Mouse (Mus musculus) heart, embryonic 14.5 days (tissue): ENCODE measurements around the gene Mageb18. TPM values are rescaled to one million over a fixed set of nuclear protein-coding genes. Genes with fewer than 3 reads are reported as not detected.

Source experiments
- ATAC-seq: fragments of 200-750 bp; cut with Nextera tagmentation; 2 replicates; pipeline ENCODE4 v1.8.0; 2017; ENCODE audit warnings: low read depth, moderate TSS enrichment; ENCODE audit not compliant: insufficient number of reproducible peaks, insufficient read depth, low FRiP score
- H3K27ac ChIP-seq, 2 experiments: fragments of 200-500 bp in 1 of 2; fragments of 300-500 bp in 1 of 2; sonication (generic) in 1 of 2; replicated peaks in 1 of 2; 2 replicates each; pipeline ENCODE4 v1.5.1; 2012 to 2014; ENCODE audit warnings: low read depth in 2 of 2, low read length in 2 of 2, control low read depth in 1 of 2, mild to moderate bottlenecking in 1 of 2, mixed read lengths in 1 of 2; ENCODE audit not compliant: control insufficient read depth in 1 of 2, insufficient read depth in 1 of 2
- H3K27me3 ChIP-seq: fragments of 300-500 bp; sonication (generic); 2 replicates; pipeline ENCODE4 v1.6.1; 2014; ENCODE audit warnings: mild to moderate bottlenecking, low read length, control low read depth; ENCODE audit not compliant: control insufficient read depth, insufficient read depth
- H3K36me3 ChIP-seq: fragments of 300-500 bp; sonication (generic); 2 replicates; pipeline ENCODE4 v1.6.1; 2014; ENCODE audit warnings: mild to moderate bottlenecking, control low read depth, low read length, mixed read lengths; ENCODE audit not compliant: control insufficient read depth, insufficient read depth
- H3K4me1 ChIP-seq, 2 experiments: fragments of 200-500 bp in 1 of 2; fragments of 300-500 bp in 1 of 2; sonication (generic) in 1 of 2; 2 replicates each; pipeline ENCODE4 v1.6.1; 2012 to 2014; ENCODE audit warnings: low read length in 2 of 2, control low read depth in 1 of 2, mixed read lengths in 1 of 2; ENCODE audit not compliant: control insufficient read depth in 2 of 2, insufficient read depth in 2 of 2
- H3K4me2 ChIP-seq: fragments of 300-500 bp; sonication (generic); 2 replicates; pipeline ENCODE4 v1.6.1; 2014; ENCODE audit warnings: mild to moderate bottlenecking, low read length
- H3K4me3 ChIP-seq, 2 experiments: fragments of 200-500 bp in 1 of 2; fragments of 300-500 bp in 1 of 2; sonication (generic) in 1 of 2; 2 replicates each; pipeline ENCODE4 v1.5.1; 2012 to 2014; ENCODE audit warnings: low read length in 2 of 2, mild to moderate bottlenecking in 2 of 2, control low read depth in 1 of 2, low read depth in 1 of 2, moderate library complexity in 1 of 2; ENCODE audit not compliant: control insufficient read depth in 1 of 2, insufficient read depth in 1 of 2
- H3K9ac ChIP-seq: fragments of 300-500 bp; sonication (generic); 2 replicates; pipeline ENCODE4 v1.6.1; 2014; ENCODE audit warnings: mild to moderate bottlenecking, low read length
- H3K9me3 ChIP-seq: fragments of 300-500 bp; sonication (generic); 2 replicates; pipeline ENCODE4 v1.6.1; 2016; ENCODE audit warnings: low read length, control low read depth; ENCODE audit not compliant: control insufficient read depth
- WGBS: fragments of 180-500 bp; shearing (Covaris S2); extraction: QIAGEN DNeasy Blood & Tissue Kit; methylation state at CpG from one replicate; pipeline ENCODE4 v1.1.7; 2014; 5-methylcytosine and 5-hydroxymethylcytosine counted together
- polyA plus RNA-seq: library from polyadenylated mRNA; unstranded; fragments of >200 nt; fragmentation: Nextera tagmentation; extraction: Ambion mirVana; gene quantifications from 2 replicates; pipeline ENCODE4 v1.2.1, GENCODE M21; 2014

The Mageb18 gene
- polyA plus RNA-seq, 1 experiment from 2014 or later, result not detected

- Histone ChIP-seq H3K36me3 (no peaks in the 10 kb centered on the region), H3K4me2 (no peak overlapping the region), H3K9ac (no peak overlapping the region), H3K27me3 (no peaks in the 10 kb centered on the region), H3K27ac (no peak overlapping the region), H3K9me3 (no peaks in the 10 kb centered on the region), H3K4me1 (no peaks in the 10 kb centered on the region), H3K4me3 (no peak overlapping the region)
- ATAC-seq, result no peak
- 29% methylated on average over 3 of the region's 3 CpGs for WGBS
Observed at GRCm38 (mm10) chrX:92460496-92460895, 138.9 kb downstream of the Mageb18 start.

GRCm38 (mm10) chrX:92387384-92387783 lies 212.0 kb downstream of the Mageb18 start:
- H3K4me1 ChIP-seq, result no peaks in the 10 kb centered on the region
- no peak overlapping the region for H3K27ac ChIP-seq
- no peak overlapping the region for H3K9ac ChIP-seq
- H3K4me3 ChIP-seq, result no peak overlapping the region
- no peak for ATAC-seq
- H3K36me3 ChIP-seq, result no peaks in the 10 kb centered on the region
- H3K27me3 ChIP-seq, result no peaks in the 10 kb centered on the region
- no peak overlapping the region for H3K4me2 ChIP-seq
- no peaks in the 10 kb centered on the region for H3K9me3 ChIP-seq

GRCm38 (mm10) chrX:92342924-92343323 lies 256.4 kb downstream of the Mageb18 start:
- WGBS, result 16% methylated on average over 5 of the region's 5 CpGs
- ATAC-seq, result no peak
- H3K4me1 ChIP-seq, result no peaks in the 10 kb centered on the region

DNA sequence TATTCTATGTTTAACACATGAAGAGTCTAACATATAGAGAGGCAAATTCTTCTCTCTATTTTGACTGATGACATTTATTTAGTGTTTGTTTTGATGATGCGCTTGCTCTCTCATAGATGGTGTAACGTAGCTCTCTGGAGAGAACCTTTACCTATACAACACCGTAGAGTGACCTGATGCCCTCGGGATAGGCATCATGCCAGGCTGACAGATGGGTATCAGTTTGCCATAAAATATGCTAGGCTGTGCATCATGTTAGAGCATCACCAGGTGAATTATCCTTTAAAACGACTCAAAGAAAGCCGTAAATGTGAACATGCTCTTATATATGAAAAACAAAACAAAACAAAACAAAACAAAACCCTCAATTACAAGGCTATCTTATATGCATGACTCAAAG lies 258.5 kb downstream of the Mageb18 start:
- no peak overlapping the region for H3K27ac ChIP-seq
- no peaks in the 10 kb centered on the region for H3K36me3 ChIP-seq
- H3K4me1 ChIP-seq, result no peaks in the 10 kb centered on the region
- no peak overlapping the region for H3K9ac ChIP-seq
- H3K4me2 ChIP-seq, result no peak overlapping the region
- WGBS, result 76% methylated on average over 6 of the region's 6 CpGs
- no peaks in the 10 kb centered on the region for H3K9me3 ChIP-seq
- no peaks in the 10 kb centered on the region for H3K27me3 ChIP-seq
- ATAC-seq, result no peak
- H3K4me3 ChIP-seq, result no peak overlapping the region

More at GRCm38 (mm10) chrX:92342924-92343323, 256.4 kb downstream of the Mageb18 start:
- H3K4me3 ChIP-seq, result no peak overlapping the region
- no peak overlapping the region for H3K9ac ChIP-seq
- H3K27ac ChIP-seq, result no peak overlapping the region
- no peaks in the 10 kb centered on the region for H3K9me3 ChIP-seq
- no peak overlapping the region for H3K4me2 ChIP-seq
- H3K27me3 ChIP-seq, result no peaks in the 10 kb centered on the region
- H3K36me3 ChIP-seq, result no peaks in the 10 kb centered on the region

DNA sequence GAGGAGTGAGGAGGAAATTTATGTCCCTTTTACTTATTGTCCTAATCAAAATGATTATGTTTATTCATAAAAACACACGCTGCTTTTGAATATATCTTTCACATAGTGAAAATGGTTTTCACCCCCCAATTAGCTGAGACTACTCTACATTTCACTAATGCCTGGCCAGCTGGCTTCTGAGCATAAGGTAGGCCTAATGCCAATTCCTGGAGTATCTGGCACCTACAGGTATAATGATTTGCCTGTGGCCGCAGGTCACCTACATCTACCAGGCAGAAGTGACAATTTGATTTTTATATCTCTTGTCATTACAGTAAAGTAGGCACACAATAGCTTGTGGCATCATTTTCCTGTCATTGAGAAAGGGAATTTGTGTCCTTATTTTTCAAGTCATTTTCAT lies 259.8 kb downstream of the Mageb18 start:
- H3K9me3 ChIP-seq, result no peaks in the 10 kb centered on the region
- no peak overlapping the region for H3K4me3 ChIP-seq
- no peak overlapping the region for H3K27ac ChIP-seq
- H3K9ac ChIP-seq, result no peak overlapping the region
- H3K4me2 ChIP-seq, result no peak overlapping the region
- no peaks in the 10 kb centered on the region for H3K27me3 ChIP-seq
- no peaks in the 10 kb centered on the region for H3K36me3 ChIP-seq
- 74% methylated on average over 2 of the region's 2 CpGs for WGBS
- H3K4me1 ChIP-seq, result no peaks in the 10 kb centered on the region
- no peak for ATAC-seq

GRCm38 (mm10) chrX:92333459-92333858 lies 265.9 kb downstream of the Mageb18 start:
- Histone ChIP-seq H3K4me2 (no peak overlapping the region), H3K4me1 (no peaks in the 10 kb centered on the region), H3K36me3 (no peaks in the 10 kb centered on the region), H3K4me3 (no peak overlapping the region), H3K9ac (no peak overlapping the region), H3K27ac (no peak overlapping the region), H3K9me3 (no peaks in the 10 kb centered on the region), H3K27me3 (no peaks in the 10 kb centered on the region)
- no peak for ATAC-seq
- 59% methylated on average over 1 of the region's 1 CpGs for WGBS

DNA sequence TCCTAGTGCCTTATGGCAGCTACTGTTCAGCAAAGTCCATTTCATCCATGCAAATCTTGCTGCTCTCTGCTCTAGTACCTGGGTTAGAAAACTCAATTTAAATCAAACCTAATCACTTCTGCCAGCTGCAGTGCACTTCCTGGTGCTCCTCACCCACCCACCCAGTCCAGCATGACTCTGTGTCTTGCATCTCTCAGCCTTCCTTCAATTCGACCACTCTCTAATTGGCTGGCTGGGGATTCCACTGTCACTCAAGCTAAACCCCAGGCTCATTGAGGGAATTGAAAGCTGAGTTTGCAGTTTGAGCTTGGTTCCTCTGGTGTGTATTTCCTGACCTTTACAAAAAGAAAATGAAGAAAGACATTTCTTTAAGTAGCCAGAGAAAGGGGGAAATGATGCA lies 275.8 kb downstream of the Mageb18 start:
- Histone ChIP-seq H3K9ac (no peak overlapping the region), H3K4me3 (no peak overlapping the region), H3K9me3 (no peaks in the 10 kb centered on the region), H3K4me2 (no peak overlapping the region), H3K27me3 (no peaks in the 10 kb centered on the region), H3K4me1 (no peaks in the 10 kb centered on the region), H3K27ac (no peak overlapping the region), H3K36me3 (no peaks in the 10 kb centered on the region)
- no peak for ATAC-seq
- WGBS, result 23% methylated on average over 1 of the region's 1 CpGs

DNA sequence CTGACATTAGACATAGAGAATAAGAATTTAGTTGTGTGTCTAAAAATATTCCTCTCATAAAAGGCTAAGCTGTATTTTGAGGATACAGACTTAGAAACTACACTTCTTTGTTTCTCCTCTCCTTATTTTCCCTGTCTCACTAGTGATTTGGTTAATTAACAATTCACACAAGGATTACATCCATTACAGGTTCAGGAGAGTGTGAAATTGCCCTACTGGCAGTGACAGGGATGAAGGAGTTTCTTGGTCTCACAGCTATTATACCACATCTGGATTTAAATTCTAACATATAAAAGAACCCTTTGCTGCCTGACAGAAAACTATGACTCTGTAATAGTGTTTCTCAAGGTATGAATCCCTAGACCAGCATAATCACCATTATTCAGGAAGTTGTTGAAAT lies 318.8 kb downstream of the Mageb18 start:
- ATAC-seq, result no peak
- Histone ChIP-seq H3K9ac (no peak overlapping the region), H3K27me3 (no peaks in the 10 kb centered on the region)

More for the DNA sequence above, 318.8 kb downstream of the Mageb18 start:
- Histone ChIP-seq H3K4me2 (no peak overlapping the region), H3K4me1 (no peaks in the 10 kb centered on the region), H3K4me3 (no peak overlapping the region), H3K27ac (no peak overlapping the region), H3K36me3 (no peaks in the 10 kb centered on the region), H3K9me3 (0 out of 2 replicates have a peak, but pooled peaks cover 2% of the 10 kb centered on the region)
